Mouse (Mus musculus) liver, adult (tissue): ENCODE data around the gene Rabl6.
A peak's percentile ranks its signal among the peaks of the same experiment; 100 is the strongest.

Experiments used
- GATA4 ChIP-seq: IDR thresholded peaks from 2 replicates; pipeline ENCODE4 v1.6.1; 2014; ENCODE audit warnings: mild to moderate bottlenecking, low read length; ENCODE audit not compliant: insufficient replicate concordance

Rabl6 gene

GRCm38 (mm10) chr2:25607761-25608622 is at the start of gene Rabl6:
TSS of gene Rabl6 (minus strand) at chr2:25608521.
- no peak; the same call in 1 of the 2 replicates for TF ChIP-seq GATA4

- TF ChIP-seq GATA4, result no peak
Observed at GRCm38 (mm10) chr2:25657652-25658051, 49.3 kb upstream of the Rabl6 start, which contains the start of gene Lcn5. TSS of gene Lcn5 (plus strand) at chr2:25657952.

GRCm38 (mm10) chr2:25657246-25657645 is 48.9 kb upstream of the Rabl6 start:
- TF ChIP-seq GATA4, result no peak

GRCm38 (mm10) chr2:25656691-25657090 is 48.4 kb upstream of the Rabl6 start:
- no peak for TF ChIP-seq GATA4

- no peak for TF ChIP-seq GATA4
Observed at GRCm38 (mm10) chr2:25654502-25654901, 46.2 kb upstream of the Rabl6 start.

- TF ChIP-seq GATA4, result no peak
Observed at GRCm38 (mm10) chr2:25652902-25653301, 44.6 kb upstream of the Rabl6 start, which contains the start of gene Lcn8. TSS of gene Lcn8 (plus strand) at chr2:25653120.

- TF ChIP-seq GATA4, result no peak
Observed at GRCm38 (mm10) chr2:25639890-25640289, 31.6 kb upstream of the Rabl6 start.

- no peak for TF ChIP-seq GATA4
Observed at GRCm38 (mm10) chr2:25634046-25634445, 25.7 kb upstream of the Rabl6 start.

GRCm38 (mm10) chr2:25633616-25634015 is 25.3 kb upstream of the Rabl6 start:
- TF ChIP-seq GATA4, result no peak

- peak; percentile 80; the same call in 1 of the 2 replicates for TF ChIP-seq GATA4
Observed at GRCm38 (mm10) chr2:25628738-25629137, 20.4 kb upstream of the Rabl6 start.

- TF ChIP-seq GATA4, result no peak
Observed at GRCm38 (mm10) chr2:25627811-25628210, 19.5 kb upstream of the Rabl6 start, which contains the start of gene Fcna. TSS of gene Fcna (minus strand) at chr2:25628030.

GRCm38 (mm10) chr2:25625986-25626385 is 17.7 kb upstream of the Rabl6 start:
- no peak for TF ChIP-seq GATA4

- TF ChIP-seq GATA4, result no peak
Observed at GRCm38 (mm10) chr2:25621229-25622200, 13.2 kb upstream of the Rabl6 start, which contains the start of gene Tmem141. TSS of gene Tmem141 (minus strand) at chr2:25622005.

- TF ChIP-seq GATA4, result no peak
Observed at GRCm38 (mm10) chr2:25620852-25621228, 12.5 kb upstream of the Rabl6 start.

- no peak for TF ChIP-seq GATA4
Observed at GRCm38 (mm10) chr2:25620386-25620785, 12.1 kb upstream of the Rabl6 start.

- TF ChIP-seq GATA4, result no peak
Observed at GRCm38 (mm10) chr2:25617578-25617977, 9.3 kb upstream of the Rabl6 start, which contains the start of gene Ccdc183. TSS of gene Ccdc183 (minus strand) at chr2:25617678.

GRCm38 (mm10) chr2:25616398-25616797 is 8.1 kb upstream of the Rabl6 start:
- TF ChIP-seq GATA4, result no peak
